Mouse (Mus musculus) cerebellum, adult 2 months (tissue): ENCODE measurements at regions not wholly inside any gene's neighbourhood (a gene's known extent, or its start where the extent isn't known, plus 50 kb on each side); places are given as distances from the start of the nearest gene placed in this dataset.

Experiments
- CTCF ChIP-seq: fragments of 200-500 bp; IDR thresholded peaks from 2 replicates; pipeline ENCODE4 v1.5.1; 2011; ENCODE audit warnings: low read depth, mild to moderate bottlenecking, control low read depth, low read length, moderate library complexity, borderline replicate concordance; ENCODE audit not compliant: insufficient read depth
- POLR2A ChIP-seq: fragments of 200-500 bp; IDR thresholded peaks from 2 replicates; pipeline ENCODE4 v1.6.1; 2011; ENCODE audit warnings: low read length, control low read depth, borderline replicate concordance; ENCODE audit not compliant: insufficient read depth

GRCm38 (mm10) chr5:72219248-72219647, 51.3 kb upstream of the Commd8 start:
- no peak for TF ChIP-seq POLR2A
- TF ChIP-seq CTCF, result no peak
